Mouse (Mus musculus) spleen, postnatal 4 days (tissue): Measurements from ENCODE around the gene Mamstr.
A peak's percentile ranks its signal among the peaks of the same experiment; 100 is the strongest.

Experiments used
- DNase-seq, 2 experiments: peaks; one replicate each; pipeline ENCODE4 v3.0.0; 2022; ENCODE audit warnings: low spot score in 2 of 2

The Mamstr gene

DNA sequence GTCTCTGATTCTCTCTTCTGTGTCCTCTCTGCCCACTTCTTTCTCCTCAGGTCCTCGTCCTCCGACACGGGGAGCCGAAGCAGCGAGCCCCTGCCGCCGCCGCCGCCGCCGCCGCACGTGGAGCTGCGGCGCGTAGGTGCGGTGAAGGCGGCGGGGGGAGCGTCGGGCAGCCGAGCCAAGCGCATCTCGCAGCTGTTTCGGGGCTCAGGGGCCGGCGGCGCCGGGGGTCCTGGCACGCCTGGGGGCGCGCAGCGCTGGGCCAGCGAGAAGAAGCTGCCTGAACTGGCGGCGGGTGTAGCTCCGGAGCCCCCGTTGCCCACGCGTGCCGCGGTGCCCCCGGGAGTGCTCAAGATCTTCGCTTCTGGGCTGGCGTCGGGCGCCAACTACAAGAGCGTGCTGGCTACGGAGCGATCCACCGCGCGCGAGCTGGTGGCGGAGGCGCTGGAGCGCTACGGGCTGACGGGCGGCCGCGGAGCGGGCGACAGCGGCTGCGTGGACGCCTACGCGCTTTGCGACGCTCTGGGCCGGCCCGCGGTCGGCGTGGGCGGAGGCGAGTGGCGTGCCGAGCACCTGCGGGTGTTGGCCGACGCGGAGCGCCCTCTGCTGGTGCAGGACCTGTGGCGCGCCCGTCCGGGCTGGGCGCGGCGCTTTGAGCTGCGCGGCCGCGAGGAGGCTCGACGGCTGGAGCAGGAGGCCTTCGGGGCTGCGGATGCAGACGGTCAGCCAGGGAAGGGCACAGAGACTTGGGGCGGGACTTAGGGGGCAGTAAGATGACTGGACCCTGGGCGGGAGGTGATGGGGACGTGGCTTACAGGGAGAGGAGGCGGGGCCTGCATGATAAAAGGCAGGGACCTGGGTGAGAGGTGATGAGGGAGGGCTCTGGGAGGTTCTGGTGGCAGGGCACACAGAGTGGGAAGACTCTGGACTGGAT lies 11.1 kb upstream of the Mamstr start:
- DNase-seq = peak; percentile 85 to 96

DNA sequence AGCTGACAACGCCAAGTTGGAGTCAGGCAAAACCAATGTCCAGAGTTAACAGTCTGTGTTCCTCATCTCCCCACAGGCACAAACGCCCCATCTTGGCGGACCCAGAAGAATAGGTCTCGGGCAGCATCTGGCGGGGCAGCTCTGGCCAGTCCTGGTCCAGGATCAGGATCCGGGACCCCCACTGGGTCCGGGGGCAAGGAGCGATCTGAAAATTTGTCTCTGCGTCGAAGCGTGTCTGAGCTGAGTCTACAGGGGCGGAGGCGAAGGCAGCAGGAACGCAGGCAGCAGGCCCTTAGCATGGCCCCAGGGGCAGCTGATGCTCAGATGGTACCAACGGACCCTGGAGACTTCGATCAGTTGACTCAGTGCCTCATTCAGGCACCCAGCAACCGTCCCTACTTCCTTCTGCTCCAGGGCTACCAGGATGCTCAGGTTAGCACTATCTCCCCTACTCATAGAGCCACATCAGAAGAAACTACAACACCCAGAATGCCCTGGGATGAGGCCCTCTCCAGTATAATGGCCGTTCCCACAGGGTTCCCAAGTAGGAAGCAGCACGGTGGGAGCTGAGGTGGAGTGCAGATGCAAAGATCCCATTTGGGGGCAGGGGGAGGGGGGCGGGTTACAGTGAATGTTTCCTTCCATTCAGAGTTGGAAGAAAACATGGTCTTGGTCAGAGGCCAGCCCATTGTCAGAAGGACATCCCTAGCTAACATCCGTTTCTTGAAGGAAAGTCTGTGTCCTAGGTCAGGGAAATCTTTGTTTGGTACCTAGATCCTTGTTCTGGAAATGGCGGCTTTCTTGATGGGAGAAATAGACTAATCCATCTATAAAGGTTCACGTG lies 9.5 kb upstream of the Mamstr start:
- no peak for DNase-seq

DNA sequence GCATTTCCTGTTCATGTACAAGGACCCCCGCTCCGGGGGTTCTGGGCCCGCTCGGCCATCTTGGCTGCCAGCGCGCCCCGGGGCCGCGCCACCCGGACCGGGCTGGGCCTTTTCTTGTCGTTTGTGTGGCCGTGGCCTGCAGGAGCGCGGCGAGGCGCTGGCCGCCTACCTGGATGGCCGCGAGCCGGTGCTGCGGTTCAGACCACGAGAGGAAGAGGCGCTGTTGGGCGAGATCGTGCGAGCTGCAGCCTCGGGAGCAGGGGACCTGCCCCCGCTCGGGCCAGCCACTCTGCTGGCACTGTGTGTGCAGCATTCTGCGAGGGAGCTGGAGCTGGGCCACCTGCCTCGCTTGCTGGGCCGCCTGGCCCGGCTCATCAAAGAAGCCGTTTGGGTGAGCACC lies 7.3 kb upstream of the Mamstr start:
- no peak for DNase-seq

DNA sequence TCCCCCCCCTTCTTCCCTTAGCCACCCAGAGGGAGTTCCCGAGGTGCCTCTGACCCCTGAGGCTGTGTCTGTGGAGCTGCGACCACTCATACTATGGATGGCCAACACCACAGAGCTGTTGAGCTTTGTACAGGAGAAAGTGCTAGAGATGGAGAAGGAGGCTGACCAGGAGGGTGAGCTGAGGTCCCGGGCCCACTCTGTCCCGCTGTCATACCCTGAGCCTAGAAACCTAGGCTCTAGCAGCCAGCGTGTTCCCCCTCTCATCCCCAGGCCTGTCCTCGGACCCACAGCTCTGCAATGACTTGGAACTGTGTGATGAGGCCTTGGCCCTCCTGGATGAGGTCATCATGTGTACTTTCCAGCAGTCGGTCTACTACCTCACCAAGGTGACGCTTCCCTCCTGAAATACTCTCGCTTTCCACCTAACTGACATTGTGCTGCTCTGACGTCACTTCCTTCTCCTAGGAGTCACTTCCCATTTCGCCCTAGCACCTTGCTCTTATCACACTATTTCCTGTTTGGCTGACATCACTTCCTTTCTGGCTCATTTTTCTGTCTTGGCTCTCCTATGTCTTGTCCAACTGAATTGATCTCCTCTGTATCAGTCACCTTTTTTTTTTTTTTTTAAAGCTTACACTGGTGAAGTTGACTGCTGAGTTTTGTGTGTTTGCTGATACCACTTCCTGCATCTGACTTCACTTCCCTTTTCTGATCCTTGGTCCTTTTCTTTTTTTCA lies 4.7 kb upstream of the Mamstr start:
- peak in 1 of 2 experiments; percentile 60 for DNase-seq

DNA sequence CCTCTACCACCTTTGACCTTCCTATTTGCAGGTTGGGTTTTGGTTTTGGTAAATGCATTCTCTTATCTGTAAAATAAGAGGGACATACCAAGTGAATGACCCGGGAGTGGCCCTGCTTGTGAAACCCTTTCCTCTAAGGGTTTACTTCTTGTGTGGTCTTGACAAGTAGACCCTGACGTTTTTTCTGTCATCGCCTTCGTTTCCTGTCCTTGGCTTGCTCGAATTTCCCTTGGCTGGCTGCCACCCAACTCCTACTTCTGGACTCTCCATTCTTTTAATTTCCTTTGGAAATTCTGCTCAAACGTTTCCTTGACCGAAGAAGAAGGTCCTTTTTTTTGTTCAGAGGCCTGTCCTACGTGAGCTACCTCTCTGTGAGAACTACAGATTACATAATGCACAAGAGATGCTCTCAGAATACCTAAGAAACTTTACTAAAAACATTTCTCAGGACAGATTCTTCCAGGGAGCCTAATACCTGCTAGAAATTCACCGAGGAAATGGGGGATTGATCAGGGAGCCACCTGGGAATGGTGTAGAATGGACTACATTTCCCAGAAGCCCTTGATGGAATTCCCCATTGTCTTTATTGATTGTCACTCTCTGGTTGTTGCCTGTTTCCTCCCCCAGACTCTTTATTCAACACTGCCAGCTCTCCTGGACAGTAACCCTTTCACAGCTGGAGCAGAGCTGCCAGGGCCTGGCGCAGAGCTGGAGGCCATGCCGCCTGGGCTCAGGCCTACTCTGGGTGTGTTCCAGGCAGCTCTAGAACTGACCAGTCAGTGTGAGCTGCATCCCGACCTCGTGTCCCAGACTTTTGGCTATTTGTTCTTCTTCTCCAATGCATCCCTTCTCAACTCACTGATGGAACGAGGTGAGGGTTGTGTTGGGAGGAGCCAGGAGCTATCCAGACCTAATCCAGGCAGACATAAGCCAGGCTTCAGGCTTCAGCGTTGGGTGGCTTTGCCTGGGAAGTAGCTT lies 3.8 kb upstream of the Mamstr start:
- DNase-seq = peak in 1 of 2 experiments; percentile 53

DNA sequence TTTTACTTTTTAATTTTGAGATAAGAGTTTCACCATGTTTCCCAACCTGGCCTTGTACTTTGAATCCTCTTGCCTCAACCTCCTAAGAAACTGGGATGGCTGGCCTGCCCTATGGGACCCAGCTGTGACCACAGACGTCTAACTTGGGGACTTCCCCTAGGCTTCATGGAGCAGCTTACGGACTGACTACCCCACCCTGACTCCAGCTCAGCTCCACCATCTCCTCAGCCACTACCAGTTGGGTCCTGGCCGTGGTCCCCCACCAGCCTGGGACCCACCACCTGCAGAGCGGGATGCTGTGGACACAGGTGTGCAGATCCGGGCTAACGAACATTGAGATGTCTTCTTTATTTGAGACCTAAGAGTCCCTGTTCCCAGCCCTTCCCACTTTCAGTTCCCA lies 2.1 kb upstream of the Mamstr start:
- DNase-seq = peak in 1 of 2 experiments; percentile 61

DNA sequence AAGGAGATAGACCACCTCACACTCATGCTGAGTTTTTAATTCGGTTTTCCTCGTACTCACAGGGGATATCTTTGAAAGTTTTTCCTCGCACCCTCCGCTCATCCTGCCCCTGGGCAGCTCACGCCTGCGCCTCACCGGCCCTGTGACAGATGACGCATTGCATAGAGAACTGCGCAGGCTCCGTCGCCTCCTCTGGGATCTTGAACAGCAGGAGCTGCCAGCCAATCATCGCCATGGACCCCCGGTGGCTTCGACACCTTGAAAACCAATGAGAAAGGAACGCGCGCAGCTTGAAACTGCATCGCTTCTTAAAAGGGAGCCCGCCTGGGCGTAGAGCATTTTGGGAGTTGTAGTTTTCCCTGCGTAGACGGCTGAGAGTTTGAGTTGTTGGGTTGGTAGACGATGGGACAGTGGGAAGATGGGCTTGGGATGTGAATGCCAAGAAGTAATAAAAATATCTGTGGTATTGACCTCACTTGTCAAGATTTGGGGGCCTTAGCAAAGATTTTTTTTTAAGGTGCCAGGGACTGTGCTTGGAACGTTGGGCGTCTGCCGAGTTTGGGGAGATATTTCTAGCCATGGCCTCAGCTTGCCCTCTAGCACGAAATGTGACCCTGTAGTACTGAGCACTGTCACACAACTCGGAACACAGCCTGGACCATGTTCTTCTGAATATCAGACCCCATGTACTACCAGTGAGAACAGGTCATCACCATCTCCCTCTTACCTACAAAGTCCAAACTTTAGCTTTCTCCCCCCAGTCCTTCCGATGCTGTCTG lies 965 bp upstream of the Mamstr start:
- DNase-seq = peak; percentile 37 to 62

- DNase-seq = no peak
Observed at GRCm38 (mm10) chr7:45640191-45640957, 597 bp downstream of the Mamstr start.

DNA sequence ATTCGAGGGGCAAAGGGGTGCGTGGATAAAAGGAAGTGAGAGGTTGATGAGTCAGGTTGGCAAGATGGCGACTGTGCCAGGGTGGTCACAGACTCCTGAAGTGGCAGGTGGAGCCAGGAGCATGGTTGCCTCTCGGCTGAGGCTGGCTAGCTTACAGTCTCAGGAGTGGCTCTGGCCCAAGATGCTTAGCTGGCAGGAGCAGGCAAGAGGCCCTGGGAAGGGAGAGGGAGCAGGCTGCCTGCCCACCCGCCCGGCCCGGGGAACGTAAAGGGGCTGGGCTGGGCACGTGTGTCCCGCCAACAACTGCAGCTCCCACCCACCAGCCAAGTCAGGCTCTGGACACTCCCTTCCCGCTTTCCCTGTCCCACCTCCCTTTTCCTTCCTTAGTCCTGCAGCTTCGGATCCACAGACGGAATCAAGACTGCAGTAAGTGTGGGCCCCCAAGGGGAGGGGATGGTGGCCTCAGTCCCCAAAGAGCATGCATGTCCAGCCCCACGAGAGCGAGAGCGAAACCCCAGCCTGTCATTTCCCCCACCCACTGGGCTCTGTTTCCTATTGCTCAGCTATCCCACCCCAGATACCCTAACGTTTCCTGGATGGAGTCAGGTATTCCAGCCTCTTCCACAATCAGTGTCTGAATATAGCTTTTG lies 1.7 kb downstream of the Mamstr start:
- DNase-seq = no peak

- DNase-seq = no peak
Observed at GRCm38 (mm10) chr7:45642083-45642482, 2.3 kb downstream of the Mamstr start.

GRCm38 (mm10) chr7:45642503-45643255 lies 2.9 kb downstream of the Mamstr start:
- DNase-seq = no peak

DNA sequence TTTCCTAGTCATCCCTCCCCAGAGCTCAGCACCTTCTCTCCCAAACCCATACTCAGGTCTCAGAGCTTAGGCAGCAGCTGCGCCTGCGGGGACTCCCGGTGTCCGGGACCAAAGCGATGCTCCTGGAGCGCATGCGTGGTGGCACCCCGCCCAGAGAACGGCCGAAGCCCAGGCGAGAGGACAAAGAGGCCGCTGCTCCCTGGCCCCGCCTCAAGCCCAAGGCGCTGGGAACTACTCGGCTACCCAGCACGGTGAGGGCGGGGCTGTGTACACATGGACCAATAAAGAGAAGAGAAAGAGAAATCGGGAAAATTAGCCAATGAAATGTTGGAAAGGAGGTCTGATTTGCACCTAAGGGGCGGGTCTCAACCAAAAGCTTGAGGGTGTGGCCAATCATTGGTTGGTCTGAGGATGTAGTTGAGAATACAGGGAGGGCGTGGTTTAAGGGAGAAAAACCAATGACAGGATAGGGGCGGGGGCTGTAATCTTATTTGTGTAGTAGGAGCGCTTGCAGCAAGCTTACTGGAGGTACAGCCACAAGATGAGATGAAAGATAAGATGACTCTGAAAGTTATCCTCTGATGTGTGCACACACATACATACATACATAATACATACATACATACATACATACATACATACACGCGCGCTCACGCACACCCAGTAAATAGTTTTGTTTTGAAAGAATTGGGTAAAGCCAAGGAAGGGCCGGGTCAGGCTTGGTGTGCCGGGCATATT lies 3.8 kb downstream of the Mamstr start:
- peak; percentile 78 to 86 for DNase-seq

GRCm38 (mm10) chr7:45644183-45644582 lies 4.4 kb downstream of the Mamstr start:
- DNase-seq = no peak

DNA sequence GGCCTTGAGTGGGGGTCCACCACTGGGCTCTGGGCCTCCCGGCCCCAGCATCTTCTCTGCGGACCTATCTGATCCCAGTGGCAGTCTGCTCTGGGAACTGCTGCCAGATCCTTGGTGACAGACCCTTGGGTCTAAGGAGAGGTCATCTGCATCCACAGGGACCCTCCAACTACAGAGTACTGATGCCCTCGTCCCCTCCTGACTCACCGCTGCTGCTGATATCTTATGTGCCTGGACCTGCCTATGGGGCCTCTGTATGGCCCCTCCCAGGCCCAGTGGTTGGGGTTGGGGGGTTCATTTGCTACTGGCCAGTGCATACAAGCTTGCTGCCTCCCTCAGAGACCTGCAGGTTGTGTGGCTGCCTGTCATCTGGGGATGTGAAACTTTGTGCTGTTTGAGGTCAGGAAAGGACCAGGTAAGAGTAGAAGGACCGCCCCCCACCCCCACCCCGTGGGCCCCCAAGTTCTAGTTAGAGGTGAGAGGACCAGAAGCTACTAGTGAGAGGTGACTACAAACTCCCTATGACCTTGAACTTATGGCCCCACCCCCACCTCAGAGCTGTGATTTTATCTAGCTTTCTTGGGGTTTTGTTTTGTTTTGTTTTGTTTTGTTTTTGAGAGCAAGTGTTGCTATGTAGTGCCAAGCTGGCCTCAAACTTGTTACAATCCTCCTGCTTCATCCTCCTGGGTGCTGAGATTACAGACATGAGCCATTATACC lies 5.3 kb downstream of the Mamstr start:
- no peak for DNase-seq

- no peak for DNase-seq
Observed at GRCm38 (mm10) chr7:45645591-45645971, 5.8 kb downstream of the Mamstr start.

GRCm38 (mm10) chr7:45646671-45647070 lies 6.9 kb downstream of the Mamstr start:
- DNase-seq = no peak

- DNase-seq = no peak
Observed at GRCm38 (mm10) chr7:45649351-45649750, 9.6 kb downstream of the Mamstr start.
